Comparison of ENCODE assay signal across 20 mouse cellular contexts in the genomic region with DNA sequence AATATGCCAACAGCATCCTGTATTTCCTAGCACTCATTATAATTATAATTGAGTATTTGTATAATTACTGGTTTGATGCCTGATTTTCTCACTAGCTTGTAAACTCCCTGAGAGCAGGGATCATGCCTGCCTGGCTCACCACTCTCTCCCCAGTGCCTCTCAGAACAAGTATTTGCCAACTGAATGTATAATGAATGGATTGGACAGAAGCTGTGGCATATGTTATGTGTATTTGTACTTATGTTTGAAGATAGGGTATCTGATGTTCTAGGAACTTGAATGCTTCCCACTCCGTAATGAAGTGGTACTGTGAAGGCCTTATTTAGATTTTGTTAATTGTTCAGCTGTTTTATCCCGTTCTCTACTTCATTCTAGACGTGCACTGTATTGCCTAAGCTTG. TPM values are rescaled to one million over a fixed set of nuclear protein-coding genes. Genes with fewer than 3 reads are reported as not detected.
DNase-seq lines count a peak whose midpoint lies in the region; ATAC-seq lines count a peak whose summit lies in the region.
"Had no signal": no experiment of that assay in that cellular context is flagged by ENCODE, and none has a peak within 500 bp of the region (broad histone marks: within the 10 kb centered on the region; RNA-seq: fewer than 3 reads in every experiment).

No protein-coding gene starts in this region.

- peaks cover 17% of the 10 kb centered on the region for H3K4me1 ChIP-seq in forebrain, embryonic 16.5 days (replicated peaks; ENCODE audit: control insufficient read depth, insufficient read depth, low read length)
- H3K4me1 ChIP-seq: embryonic facial prominence, embryonic 13.5 days; heart, embryonic 15.5 days had no signal

- no peaks in the 10 kb centered on the region for H3K9me3 ChIP-seq in forebrain, embryonic 16.5 days (ENCODE audit: control insufficient read depth, low read length)
- H3K9me3 ChIP-seq: embryonic facial prominence, embryonic 13.5 days; heart, embryonic 15.5 days; hindbrain, embryonic 13.5 days had no signal

- WGBS in forebrain, embryonic 16.5 days = 43% methylated on average over 3 of the region's 3 CpGs

- H3K4me3 ChIP-seq in forebrain, embryonic 16.5 days (replicated peaks; ENCODE audit: low read length) = no peak overlapping the region
- H3K4me3 ChIP-seq: embryonic facial prominence, embryonic 13.5 days; heart, embryonic 15.5 days; hindbrain, embryonic 13.5 days had no signal

- no peak overlapping the region for H3K9ac ChIP-seq in forebrain, embryonic 16.5 days (replicated peaks; ENCODE audit: low read depth, low read length)
- H3K9ac ChIP-seq: embryonic facial prominence, embryonic 13.5 days; heart, embryonic 15.5 days; hindbrain, embryonic 13.5 days had no signal

- DNase-seq in frontal cortex, postnatal 10 days (ENCODE audit: low spot score in 2 of 2) = no peak
- DNase-seq in layer of hippocampus, adult 9-11 months = peak; percentile 49
- no peak for DNase-seq in layer of hippocampus, postnatal 10 days (ENCODE audit: low spot score in 2 of 2)
- DNase-seq in cerebellum, adult 11-12 months = no peak
- DNase-seq: adrenal gland, adult 2 months; adrenal gland, postnatal 25 days; cerebellum, adult 18-20 months; cerebellum, postnatal 36 days; gastrocnemius, postnatal 36 days; heart, adult 18-20 months; heart, postnatal 14 days; kidney, adult 11 months had no signal

- no peaks in the 10 kb centered on the region; the same call in 1 of the 2 replicates for H3K27me3 ChIP-seq in forebrain, embryonic 16.5 days (replicated peaks; ENCODE audit: control insufficient read depth, insufficient read depth, low read length)
- H3K27me3 ChIP-seq: embryonic facial prominence, embryonic 13.5 days; heart, embryonic 15.5 days; hindbrain, embryonic 13.5 days had no signal

- peak; percentile 78 for ATAC-seq in frontal cortex, adult (ENCODE audit: low TSS enrichment)
- peak; percentile 96 for ATAC-seq in forebrain, embryonic 16.5 days
- ATAC-seq: hindbrain, postnatal 0 days had no signal

- no peak overlapping the region for H3K27ac ChIP-seq in forebrain, embryonic 16.5 days (ENCODE audit: low read length)
- H3K27ac ChIP-seq: embryonic facial prominence, embryonic 13.5 days; heart, embryonic 15.5 days; hindbrain, embryonic 13.5 days; hindbrain, postnatal 0 days had no signal

- no peak overlapping the region for H3K4me2 ChIP-seq in forebrain, embryonic 16.5 days (ENCODE audit: low read length)
- H3K4me2 ChIP-seq: embryonic facial prominence, embryonic 13.5 days; heart, embryonic 11.5 days; heart, embryonic 15.5 days; hindbrain, embryonic 13.5 days had no signal

- no peaks in the 10 kb centered on the region for H3K36me3 ChIP-seq in forebrain, embryonic 16.5 days (ENCODE audit: control insufficient read depth, insufficient read depth)
- H3K36me3 ChIP-seq: embryonic facial prominence, embryonic 13.5 days; heart, embryonic 15.5 days; hindbrain, embryonic 13.5 days had no signal

RNA-seq across cellular contexts. Expression of gene Osbpl6, which starts 24.2 kb away (rescaled TPM):
- total RNA-seq in layer of hippocampus, postnatal 10 days (2021) = 10 to 100 TPM; 53.1 to 57.8 TPM
- polyA plus RNA-seq in forebrain, embryonic 16.5 days (2015; fragmentation: Nextera tagmentation; extraction: Ambion mirVana) = 23.5 and 28.0 TPM in 2 replicates
- total RNA-seq: hematopoietic stem cell, adult 5-6 weeks had no signal
